Mouse (Mus musculus) stomach, embryonic 16.5 days (tissue): ENCODE data around the gene Supv3l1. TPM values are rescaled to one million over a fixed set of nuclear protein-coding genes. Genes with fewer than 3 reads are reported as not detected.
"Not testable (repeated sequence)": the region's sequence is repeated elsewhere in the genome, so short reads cannot be mapped to it uniquely, and the experiment has no call there.

Experiments
- ATAC-seq: fragments of 200-750 bp; cut with Nextera tagmentation; 2 replicates; pipeline ENCODE4 v1.8.0; 2017; ENCODE audit warnings: moderate number of reproducible peaks, moderate TSS enrichment; ENCODE audit not compliant: insufficient read depth, low FRiP score
- H3K27ac ChIP-seq: fragments of 300-500 bp; sonication (generic); 2 replicates; pipeline ENCODE4 v1.5.1; 2014; ENCODE audit warnings: low read length
- H3K27me3 ChIP-seq: fragments of 300-500 bp; sonication (generic); 2 replicates; pipeline ENCODE4 v1.6.1; 2014; ENCODE audit warnings: low read length, control low read depth, mixed read lengths; ENCODE audit not compliant: control insufficient read depth, insufficient read depth
- H3K36me3 ChIP-seq: fragments of 300-500 bp; sonication (generic); 2 replicates; pipeline ENCODE4 v1.6.1; 2014; ENCODE audit warnings: low read length; ENCODE audit not compliant: control insufficient read depth, insufficient read depth
- H3K4me1 ChIP-seq: fragments of 300-500 bp; sonication (generic); 2 replicates; pipeline ENCODE4 v1.6.1; 2014; ENCODE audit warnings: low read length, control low read depth, mixed read lengths; ENCODE audit not compliant: control insufficient read depth, insufficient read depth
- H3K4me2 ChIP-seq: fragments of 300-500 bp; sonication (generic); 2 replicates; pipeline ENCODE4 v1.6.1; 2014; ENCODE audit warnings: low read depth, low read length, mixed read lengths
- H3K4me3 ChIP-seq: fragments of 300-500 bp; sonication (generic); replicated peaks from 2 replicates; pipeline ENCODE4 v1.5.1; 2014; ENCODE audit warnings: mild to moderate bottlenecking, low read length
- H3K9ac ChIP-seq: fragments of 300-500 bp; sonication (generic); 2 replicates; pipeline ENCODE4 v1.6.1; 2014; ENCODE audit warnings: low read length
- H3K9me3 ChIP-seq: fragments of 300-500 bp; sonication (generic); replicated peaks from 2 replicates; pipeline ENCODE4 v1.6.1; 2016; ENCODE audit warnings: low read length, control low read depth; ENCODE audit not compliant: control insufficient read depth
- WGBS: fragments of 180-500 bp; shearing (Covaris S2); extraction: QIAGEN DNeasy Blood & Tissue Kit; methylation state at CpG from one replicate; pipeline ENCODE4 v1.1.7; 2014; 5-methylcytosine and 5-hydroxymethylcytosine counted together
- polyA plus RNA-seq: library from polyadenylated mRNA; unstranded; fragments of >200 nt; fragmentation: Nextera tagmentation; extraction: Ambion mirVana; gene quantifications from 2 replicates; pipeline ENCODE4 v1.2.1, GENCODE M21; 2015

Gene Supv3l1
- 23.9 and 26.1 TPM in 2 replicates for polyA plus RNA-seq

- Histone ChIP-seq H3K4me3 (peak within 1 kb of the TSS; percentile 87), H3K27me3 (no peaks in the 10 kb centered on the region), H3K36me3 (no peaks in the 10 kb centered on the region; the same call in 1 of the 2 replicates), H3K4me1 (peaks cover 10% of the 10 kb centered on the region), H3K27ac (peak within 1 kb of the TSS; percentile 84), H3K9ac (peak within 1 kb of the TSS; percentile 97), H3K4me2 (peak within 1 kb of the TSS; percentile 77), H3K9me3 (no peaks in the 10 kb centered on the region)
- under 1% methylated on average over 73 of the region's 73 CpGs for WGBS
- peak; percentile 90 for ATAC-seq
Measured at GRCm38 (mm10) chr10:62449364-62450279, at the start of gene Supv3l1, which contains the start of gene 4930507D05Rik. TSS of gene Supv3l1 (minus strand) at chr10:62449738. TSS of gene 4930507D05Rik (plus strand) at chr10:62449489.

- ATAC-seq, H3K27ac ChIP-seq, H3K36me3 ChIP-seq, H3K4me2 ChIP-seq, H3K9ac ChIP-seq, H3K9me3 ChIP-seq, H3K4me3 ChIP-seq, H3K27me3 ChIP-seq, H3K4me1 ChIP-seq: not testable (repeated sequence)
- WGBS = 79% methylated on average over 3 of the region's 3 CpGs
Measured at GRCm38 (mm10) chr10:62491681-62492080, 42.1 kb upstream of the Supv3l1 start.

DNA sequence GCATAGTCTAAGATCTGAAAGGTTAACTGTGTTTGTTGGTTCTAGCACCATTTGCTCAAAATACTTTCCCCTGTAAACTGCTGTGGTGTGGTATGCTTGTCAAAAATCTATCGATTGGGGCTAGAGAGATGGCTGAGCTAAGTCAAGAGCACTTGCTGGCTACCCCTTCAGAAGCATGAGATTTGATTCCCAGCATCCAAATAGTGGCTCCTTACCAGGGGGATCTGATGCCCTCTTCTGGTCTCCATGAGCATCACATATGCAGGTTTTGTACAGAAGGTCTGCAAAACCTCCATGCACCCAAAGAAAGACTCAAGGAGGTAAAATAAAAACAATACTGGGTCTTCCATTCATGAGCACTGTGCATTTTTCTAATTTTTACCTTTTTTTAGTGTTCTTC lies 38.7 kb upstream of the Supv3l1 start:
- 23% methylated on average over 1 of the region's 1 CpGs for WGBS
- Histone ChIP-seq H3K27ac (no peak overlapping the region), H3K4me2 (no peak overlapping the region), H3K27me3 (no peaks in the 10 kb centered on the region), H3K36me3 (no peaks in the 10 kb centered on the region), H3K9ac (no peak overlapping the region), H3K4me3 (no peak overlapping the region), H3K9me3 (no peaks in the 10 kb centered on the region), H3K4me1 (peaks cover 7% of the 10 kb centered on the region)
- ATAC-seq = no peak

GRCm38 (mm10) chr10:62486618-62487415 lies 37.3 kb upstream of the Supv3l1 start, which contains the start of gene Vps26a:
TSS of gene Vps26a (minus strand) at chr10:62486805.
- WGBS = under 1% methylated on average over 52 of the region's 59 CpGs

GRCm38 (mm10) chr10:62485878-62486582 lies 36.5 kb upstream of the Supv3l1 start:
- Histone ChIP-seq H3K4me2 (peak overlapping the region; percentile 68), H3K36me3 (no peaks in the 10 kb centered on the region), H3K27me3 (no peaks in the 10 kb centered on the region), H3K9ac (peak overlapping the region; percentile 94), H3K4me3 (peak overlapping the region; percentile 96), H3K27ac (peak overlapping the region; percentile 72), H3K4me1 (peaks cover 7% of the 10 kb centered on the region), H3K9me3 (no peaks in the 10 kb centered on the region)
- peak; percentile 73 for ATAC-seq
- WGBS = under 1% methylated on average over 45 of the region's 48 CpGs

More at GRCm38 (mm10) chr10:62486618-62487415, 37.3 kb upstream of the Supv3l1 start, which contains the start of gene Vps26a:
- Histone ChIP-seq H3K9me3 (no peaks in the 10 kb centered on the region), H3K9ac (peak within 1 kb of the TSS; percentile 94), H3K4me1 (peaks cover 7% of the 10 kb centered on the region), H3K27ac (peak within 1 kb of the TSS; percentile 92), H3K4me2 (peak within 1 kb of the TSS; percentile 77), H3K27me3 (no peaks in the 10 kb centered on the region), H3K36me3 (no peaks in the 10 kb centered on the region), H3K4me3 (peak within 1 kb of the TSS; percentile 96)
- peak; percentile 93 for ATAC-seq

GRCm38 (mm10) chr10:62481108-62481852 lies 31.7 kb upstream of the Supv3l1 start:
- H3K9me3 ChIP-seq = no peaks in the 10 kb centered on the region
- no peaks in the 10 kb centered on the region for H3K36me3 ChIP-seq
- no peak overlapping the region for H3K27ac ChIP-seq
- no peaks in the 10 kb centered on the region for H3K27me3 ChIP-seq
- no peak overlapping the region for H3K4me2 ChIP-seq
- 72% methylated on average over 7 of the region's 7 CpGs for WGBS
- H3K4me1 ChIP-seq = 0 out of 2 replicates have a peak, but pooled peaks cover 2% of the 10 kb centered on the region
- H3K4me3 ChIP-seq = no peak overlapping the region
- ATAC-seq = no peak
- no peak overlapping the region for H3K9ac ChIP-seq

- H3K9me3 ChIP-seq = no peaks in the 10 kb centered on the region
- no peak overlapping the region for H3K4me3 ChIP-seq
- H3K27ac ChIP-seq = no peak overlapping the region
- H3K27me3 ChIP-seq = no peaks in the 10 kb centered on the region
- ATAC-seq = no peak
- no peak overlapping the region for H3K4me2 ChIP-seq
- H3K4me1 ChIP-seq = no peaks in the 10 kb centered on the region
- WGBS = 66% methylated on average over 2 of the region's 2 CpGs
- no peak overlapping the region for H3K9ac ChIP-seq
- no peaks in the 10 kb centered on the region for H3K36me3 ChIP-seq
Measured at GRCm38 (mm10) chr10:62476980-62477379, 27.4 kb upstream of the Supv3l1 start.

DNA sequence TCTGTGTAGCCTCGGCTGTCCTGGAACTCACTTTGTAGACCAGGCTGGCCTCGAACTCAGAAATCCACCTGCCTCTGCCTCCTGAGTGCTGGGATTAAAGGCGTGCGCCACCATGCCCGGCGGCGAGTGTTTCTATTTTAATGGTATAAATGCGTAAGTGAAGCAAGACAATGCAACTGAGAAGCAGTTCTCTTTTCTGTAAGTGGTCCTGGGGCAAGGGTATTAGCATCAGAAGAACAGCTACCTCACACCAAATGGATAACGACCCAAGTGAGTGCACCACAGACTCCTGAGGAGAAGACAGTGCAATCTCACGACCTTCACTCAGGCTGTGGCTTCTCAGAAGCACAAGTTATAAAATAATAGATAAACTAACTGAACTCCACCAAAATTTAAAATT lies 25.4 kb upstream of the Supv3l1 start:
- Histone ChIP-seq H3K27ac (no peak overlapping the region), H3K9ac (no peak overlapping the region), H3K9me3 (no peaks in the 10 kb centered on the region), H3K27me3 (no peaks in the 10 kb centered on the region), H3K4me2 (no peak overlapping the region), H3K36me3 (no peaks in the 10 kb centered on the region), H3K4me3 (no peak overlapping the region), H3K4me1 (no peaks in the 10 kb centered on the region)
- ATAC-seq = no peak
- 90% methylated on average over 10 of the region's 10 CpGs for WGBS
